Mouse (Mus musculus) midbrain, postnatal 0 days (tissue): ENCODE results near the gene Stk38. TPM values are rescaled to one million over a fixed set of nuclear protein-coding genes. Genes with fewer than 3 reads are reported as not detected.

Experiments
- ATAC-seq: fragments of 200-750 bp; cut with Nextera tagmentation; 2 replicates; pipeline ENCODE4 v1.8.0; 2017; ENCODE audit warnings: moderate number of reproducible peaks, mild to moderate bottlenecking, moderate TSS enrichment, moderate library complexity; ENCODE audit not compliant: low FRiP score
- DNase-seq: peaks from one replicate; pipeline ENCODE4 v3.0.0-alpha.2; 2015; ENCODE audit warnings: low spot score
- H3K27ac ChIP-seq: fragments of 300-500 bp; sonication (generic); 2 replicates; pipeline ENCODE4 v1.5.1; 2014; ENCODE audit warnings: low read depth, mild to moderate bottlenecking, low read length, mixed read lengths
- H3K27me3 ChIP-seq: fragments of 300-500 bp; sonication (generic); 2 replicates; pipeline ENCODE4 v1.6.1; 2014; ENCODE audit warnings: low read length, control low read depth, mixed read lengths; ENCODE audit not compliant: insufficient read depth
- H3K36me3 ChIP-seq: fragments of 300-500 bp; sonication (generic); 2 replicates; pipeline ENCODE4 v1.6.1; 2014; ENCODE audit warnings: low read length, control low read depth, mixed read lengths; ENCODE audit not compliant: insufficient read depth
- H3K4me1 ChIP-seq: fragments of 300-500 bp; sonication (generic); 2 replicates; pipeline ENCODE4 v1.6.1; 2014; ENCODE audit warnings: mild to moderate bottlenecking, control low read depth, antibody characterized with exemption, low read length, mixed read lengths; ENCODE audit not compliant: insufficient read depth
- H3K4me2 ChIP-seq: fragments of 300-500 bp; sonication (generic); 2 replicates; pipeline ENCODE4 v1.6.1; 2014; ENCODE audit warnings: low read depth, mild to moderate bottlenecking, low read length, mixed read lengths; ENCODE audit not compliant: poor library complexity, severe bottlenecking
- H3K4me3 ChIP-seq: fragments of 300-500 bp; sonication (generic); 2 replicates; pipeline ENCODE4 v1.5.1; 2014; ENCODE audit warnings: low read depth, mild to moderate bottlenecking, low read length, moderate library complexity
- H3K9ac ChIP-seq: fragments of 300-500 bp; sonication (generic); replicated peaks from 2 replicates; pipeline ENCODE4 v1.6.1; 2014; ENCODE audit warnings: mild to moderate bottlenecking, low read length, moderate library complexity, mixed read lengths; ENCODE audit not compliant: poor library complexity, severe bottlenecking
- H3K9me3 ChIP-seq: fragments of 300-500 bp; sonication (generic); 2 replicates; pipeline ENCODE4 v1.6.1; 2016; ENCODE audit warnings: low read length, control low read depth
- CTCF ChIP-seq: IDR thresholded peaks from 2 replicates; pipeline ENCODE4 v1.5.1; 2016; ENCODE audit warnings: antibody characterized with exemption, mild to moderate bottlenecking
- WGBS: fragments of 180-500 bp; shearing (Covaris S2); extraction: QIAGEN DNeasy Blood & Tissue Kit; methylation state at CpG from one replicate; pipeline ENCODE4 v1.1.7; 2014; 5-methylcytosine and 5-hydroxymethylcytosine counted together
- polyA plus RNA-seq: library from polyadenylated mRNA; unstranded; fragments of >200 nt; fragmentation: Nextera tagmentation; extraction: Ambion mirVana; gene quantifications from 2 replicates; pipeline ENCODE4 v1.2.1, GENCODE M21; 2015
- total RNA-seq: library from RNA; depleted of rRNA; stranded (reverse); fragments of >200 nt; gene quantifications from 2 replicates; pipeline ENCODE4 v1.2.3, GENCODE M21; 2014

Gene Stk38
- total and polyA plus RNA-seq, 2 experiments from 2014 or later: 44.2 to 47.9 TPM

- WGBS: 94% methylated on average over 4 of the region's 4 CpGs
These were observed 28.7 kb downstream of the Stk38 start for GRCm38 (mm10) chr17:28979091-28979490.

GRCm38 (mm10) chr17:28970122-28970521, 37.7 kb downstream of the Stk38 start:
- Histone ChIP-seq H3K9me3 (no peaks in the 10 kb centered on the region), H3K4me3 (no peak overlapping the region), H3K9ac (no peak overlapping the region), H3K36me3 (peaks cover 68% of the 10 kb centered on the region), H3K4me1 (no peaks in the 10 kb centered on the region), H3K27ac (no peak overlapping the region), H3K27me3 (no peaks in the 10 kb centered on the region), H3K4me2 (no peak overlapping the region)
- no peak for ATAC-seq
- TF ChIP-seq CTCF: no peak
- DNase-seq: no peak

More at GRCm38 (mm10) chr17:28979091-28979490, 28.7 kb downstream of the Stk38 start:
- Histone ChIP-seq H3K36me3 (peaks cover 60% of the 10 kb centered on the region), H3K4me2 (no peak overlapping the region), H3K27me3 (no peaks in the 10 kb centered on the region), H3K9me3 (no peaks in the 10 kb centered on the region), H3K4me1 (no peaks in the 10 kb centered on the region), H3K4me3 (no peak overlapping the region), H3K9ac (no peak overlapping the region), H3K27ac (no peak overlapping the region)
- ATAC-seq (no peak), DNase-seq (no peak)
- no peak for TF ChIP-seq CTCF

GRCm38 (mm10) chr17:28967021-28967610, 40.7 kb downstream of the Stk38 start:
- no peak overlapping the region for H3K4me2 ChIP-seq
- DNase-seq: no peak
- H3K9ac ChIP-seq: no peak overlapping the region
- WGBS: 82% methylated on average over 11 of the region's 11 CpGs
- TF ChIP-seq CTCF: no peak
- H3K27ac ChIP-seq: no peak overlapping the region
- ATAC-seq: no peak
- no peaks in the 10 kb centered on the region for H3K9me3 ChIP-seq
- peaks cover 70% of the 10 kb centered on the region for H3K36me3 ChIP-seq
- H3K4me3 ChIP-seq: no peak overlapping the region
- no peaks in the 10 kb centered on the region for H3K4me1 ChIP-seq
- no peaks in the 10 kb centered on the region for H3K27me3 ChIP-seq

- DNase-seq (no peak), ATAC-seq (no peak)
- 80% methylated on average over 10 of the region's 10 CpGs for WGBS
- Histone ChIP-seq H3K9me3 (no peaks in the 10 kb centered on the region), H3K4me2 (no peak overlapping the region), H3K4me1 (no peaks in the 10 kb centered on the region), H3K4me3 (no peak overlapping the region), H3K36me3 (peaks cover 57% of the 10 kb centered on the region), H3K9ac (no peak overlapping the region), H3K27ac (no peak overlapping the region), H3K27me3 (no peaks in the 10 kb centered on the region)
- no peak for TF ChIP-seq CTCF
These were observed 46.2 kb downstream of the Stk38 start for GRCm38 (mm10) chr17:28961596-28961995.

GRCm38 (mm10) chr17:28960597-28960996, 47.2 kb downstream of the Stk38 start:
- peaks cover 50% of the 10 kb centered on the region for H3K36me3 ChIP-seq
- DNase-seq (no peak), ATAC-seq (no peak)
- no peaks in the 10 kb centered on the region for H3K4me1 ChIP-seq
- H3K9me3 ChIP-seq: no peaks in the 10 kb centered on the region
- TF ChIP-seq CTCF: peak; percentile 18; the same call in 1 of the 2 replicates
- no peaks in the 10 kb centered on the region for H3K27me3 ChIP-seq
- H3K4me3 ChIP-seq: no peak overlapping the region
- H3K4me2 ChIP-seq: no peak overlapping the region
- WGBS: 67% methylated on average over 10 of the region's 10 CpGs
- no peak overlapping the region for H3K27ac ChIP-seq
- H3K9ac ChIP-seq: no peak overlapping the region

GRCm38 (mm10) chr17:28954416-28954815, 53.4 kb downstream of the Stk38 start:
- Histone ChIP-seq H3K36me3 (0 out of 2 replicates have a peak, but pooled peaks cover 6% of the 10 kb centered on the region), H3K4me2 (no peak overlapping the region), H3K27me3 (no peaks in the 10 kb centered on the region), H3K9me3 (no peaks in the 10 kb centered on the region), H3K4me1 (peaks cover 11% of the 10 kb centered on the region), H3K9ac (no peak overlapping the region), H3K27ac (no peak overlapping the region), H3K4me3 (no peak overlapping the region)
- 97% methylated on average over 9 of the region's 9 CpGs for WGBS
- DNase-seq (no peak), ATAC-seq (no peak)
- TF ChIP-seq CTCF: no peak
